Mouse (Mus musculus) cerebellum, postnatal 25 days (tissue): ENCODE measurements around the gene Vcp.
"Not testable (repeated sequence)": the region's sequence is repeated elsewhere in the genome, so short reads cannot be mapped to it uniquely, and the experiment has no call there.

Source experiments
- DNase-seq, 2 experiments: peaks; one replicate each; pipeline ENCODE4 v3.0.0; 2021; ENCODE audit warnings: mixed read lengths in 2 of 2

The Vcp gene

DNA sequence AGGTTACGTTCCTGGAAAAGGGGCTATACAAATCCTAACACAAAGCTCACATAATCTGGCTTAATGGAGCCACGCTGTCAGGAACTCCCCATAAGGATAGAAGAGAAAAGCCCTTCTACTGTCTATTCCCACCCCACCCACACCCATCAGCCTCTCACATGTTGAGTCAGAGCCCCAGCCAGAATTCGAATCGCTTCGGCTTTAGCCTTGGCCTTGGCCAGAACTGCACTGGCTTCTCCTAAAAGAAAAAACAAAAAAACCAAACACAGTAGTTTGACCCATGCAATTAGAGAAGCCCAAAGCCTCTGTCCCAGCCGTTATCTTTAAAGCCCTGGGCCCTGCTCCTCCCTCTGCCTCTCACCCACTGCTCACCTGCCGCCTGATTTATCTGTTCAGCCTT, 28.8 kb upstream of the Vcp start:
- DNase-seq: no peak

GRCm38 (mm10) chr4:43025084-43025960, 25.0 kb upstream of the Vcp start, which contains the start of gene Pigo:
Pigo (minus strand) TSS chr4:43025819.
- peak; percentile 99 for DNase-seq

- peak; percentile 46 to 54 for DNase-seq
Observed at GRCm38 (mm10) chr4:43024673-43025072, 24.4 kb upstream of the Vcp start.

- peak in 1 of 2 experiments; percentile 66 for DNase-seq
Observed at GRCm38 (mm10) chr4:43021341-43021740, 21.0 kb upstream of the Vcp start.

DNA sequence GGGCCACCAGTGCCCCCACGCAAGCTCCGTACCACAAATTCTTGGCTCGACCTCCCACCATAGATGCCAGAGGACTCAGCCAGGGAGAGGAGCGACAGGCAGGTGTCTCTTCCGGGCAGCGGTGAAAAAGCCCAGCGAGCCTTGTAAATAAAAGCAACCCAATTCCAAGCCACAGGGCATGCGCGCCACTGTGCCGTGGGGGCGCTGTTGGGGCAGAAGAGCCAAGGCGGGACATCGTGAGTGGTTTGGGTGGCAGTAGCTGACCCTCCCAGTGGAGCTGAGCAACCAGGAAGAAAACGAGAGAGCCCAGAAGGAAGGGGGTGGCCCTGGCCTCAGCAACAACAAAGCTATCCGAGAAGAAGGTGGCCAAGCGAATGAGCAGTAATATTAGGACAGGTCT, 20.6 kb upstream of the Vcp start:
- DNase-seq: no peak

DNA sequence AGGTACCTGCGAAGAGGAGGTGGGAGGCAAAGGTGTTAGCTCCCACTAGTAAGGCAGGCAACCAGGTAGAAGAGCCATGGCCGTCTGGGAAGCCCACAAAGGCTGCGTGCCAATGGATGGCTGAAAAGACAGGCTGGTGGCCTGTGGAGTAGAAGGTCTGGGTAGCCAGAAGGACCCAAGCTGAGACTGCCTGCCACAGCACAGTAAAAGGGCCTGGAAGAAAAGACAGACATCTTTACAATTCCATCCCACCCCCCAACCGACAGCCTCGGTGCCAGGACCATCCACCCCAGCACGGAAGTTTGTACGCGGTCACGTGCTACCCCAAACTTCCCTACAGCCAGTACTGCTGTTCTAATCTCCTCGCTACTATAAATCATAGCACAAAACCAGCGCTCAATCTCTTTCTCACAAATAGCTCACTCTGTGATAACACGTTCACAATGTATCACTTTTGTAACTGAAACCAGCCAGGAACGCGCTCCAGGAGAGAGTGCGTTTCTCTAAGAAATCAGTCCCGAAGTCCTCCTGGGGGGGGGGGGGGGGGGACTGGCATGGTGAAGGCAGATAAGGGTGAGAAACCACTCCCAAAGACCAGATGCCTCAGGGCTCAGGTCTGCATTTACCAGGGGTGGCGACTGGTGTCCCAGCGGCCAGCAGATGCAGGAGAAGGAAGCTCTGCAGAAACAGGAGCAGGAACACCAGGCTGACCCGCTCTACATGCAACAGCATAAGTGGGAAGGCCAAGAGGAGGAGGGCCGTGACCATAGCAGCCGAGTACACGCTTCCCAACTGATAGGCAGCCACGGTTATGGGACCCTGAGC, 19.5 kb upstream of the Vcp start:
- DNase-seq: no peak

- DNase-seq: no peak
Observed at GRCm38 (mm10) chr4:43019176-43019575, 18.9 kb upstream of the Vcp start.

- DNase-seq: no peak
Observed at GRCm38 (mm10) chr4:43018156-43018555, 17.8 kb upstream of the Vcp start.

- DNase-seq: no peak
Observed at GRCm38 (mm10) chr4:43012091-43012490, 11.8 kb upstream of the Vcp start.

DNA sequence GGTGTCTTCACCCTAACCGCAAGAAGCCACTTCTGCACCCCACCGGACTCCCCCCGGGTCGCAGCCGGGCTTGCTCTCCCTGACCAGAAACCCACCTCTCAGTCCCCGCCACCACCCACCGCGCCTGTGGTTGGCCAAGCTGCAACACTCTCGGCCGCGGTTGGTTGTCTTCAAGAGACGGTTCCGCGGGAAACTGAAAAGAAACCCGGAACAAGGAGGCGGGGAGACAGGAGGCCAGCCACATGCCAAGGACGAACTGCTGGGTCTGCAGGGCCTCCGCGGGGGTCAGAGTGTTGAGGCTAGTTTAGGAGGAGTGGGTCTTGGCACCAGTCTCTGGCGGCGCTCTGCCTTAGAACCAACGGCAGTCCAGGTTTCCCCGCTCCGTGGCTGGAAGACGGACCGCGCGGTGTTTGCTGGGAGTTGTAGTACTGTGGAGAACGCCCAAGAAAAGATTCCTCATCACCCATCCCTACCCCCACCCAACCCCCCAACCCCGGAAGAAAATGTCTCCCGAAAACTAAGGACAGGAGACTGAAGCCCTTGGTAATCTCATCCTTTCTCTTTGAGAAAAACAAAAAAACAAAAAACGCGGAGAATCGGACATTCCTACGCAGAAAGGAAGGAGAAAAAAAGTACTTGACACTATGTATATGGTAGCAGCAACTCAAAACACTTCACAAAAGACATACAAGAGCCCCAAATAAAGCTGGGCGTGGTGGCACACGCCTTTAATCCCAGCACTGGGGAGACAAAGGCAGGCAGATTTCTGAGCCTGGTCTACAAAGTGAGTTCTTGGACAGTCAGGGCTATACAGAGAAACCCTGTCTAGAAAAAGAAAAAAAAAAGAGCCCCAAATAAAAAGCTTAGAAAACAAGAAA, 10.1 kb upstream of the Vcp start, which contains the start of gene Fancg:
Gene Fancg, minus strand, starts transcription at position 346 of the 878 bp plus-strand sequence.
- DNase-seq: peak; percentile 85 to 87

GRCm38 (mm10) chr4:43005765-43006164, 5.5 kb upstream of the Vcp start:
- DNase-seq: peak in 1 of 2 experiments; percentile 56

DNA sequence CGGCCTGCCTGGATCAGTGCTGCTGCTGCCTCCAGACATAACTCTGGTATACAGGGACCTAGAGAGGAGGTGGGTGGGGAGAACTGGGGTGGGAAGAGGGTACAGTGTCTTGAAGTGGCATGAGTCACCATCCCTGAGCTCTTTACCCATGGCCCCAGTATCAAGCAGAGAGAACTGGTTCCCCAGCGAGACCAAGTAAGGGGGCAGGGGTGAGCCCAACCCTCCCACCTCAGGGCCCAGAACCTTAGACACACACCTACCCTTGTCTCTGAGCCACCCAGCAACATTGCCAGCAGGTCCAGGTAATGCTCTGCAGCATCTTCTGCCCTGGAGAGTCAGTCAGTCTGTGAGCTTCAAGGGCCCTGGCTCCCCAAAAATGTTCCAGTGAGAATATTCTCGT, 4.6 kb upstream of the Vcp start:
- DNase-seq: no peak

GRCm38 (mm10) chr4:43002756-43003439, 2.6 kb upstream of the Vcp start:
- peak in 1 of 2 experiments; percentile 39 for DNase-seq

- DNase-seq: no peak
Observed at GRCm38 (mm10) chr4:43001272-43001671, 965 bp upstream of the Vcp start.

GRCm38 (mm10) chr4:42999451-43000140, 711 bp downstream of the Vcp start:
- DNase-seq: peak in 1 of 2 experiments; percentile 81

- DNase-seq: no peak
Observed at GRCm38 (mm10) chr4:42998022-42998421, 2.3 kb downstream of the Vcp start.

- no peak for DNase-seq
Observed at GRCm38 (mm10) chr4:42988296-42988695, 12.0 kb downstream of the Vcp start.

- not testable (repeated sequence) for DNase-seq
Observed at GRCm38 (mm10) chr4:42980467-42980866, 19.8 kb downstream of the Vcp start.

GRCm38 (mm10) chr4:42978062-42978461, 22.2 kb downstream of the Vcp start:
- DNase-seq: no peak

DNA sequence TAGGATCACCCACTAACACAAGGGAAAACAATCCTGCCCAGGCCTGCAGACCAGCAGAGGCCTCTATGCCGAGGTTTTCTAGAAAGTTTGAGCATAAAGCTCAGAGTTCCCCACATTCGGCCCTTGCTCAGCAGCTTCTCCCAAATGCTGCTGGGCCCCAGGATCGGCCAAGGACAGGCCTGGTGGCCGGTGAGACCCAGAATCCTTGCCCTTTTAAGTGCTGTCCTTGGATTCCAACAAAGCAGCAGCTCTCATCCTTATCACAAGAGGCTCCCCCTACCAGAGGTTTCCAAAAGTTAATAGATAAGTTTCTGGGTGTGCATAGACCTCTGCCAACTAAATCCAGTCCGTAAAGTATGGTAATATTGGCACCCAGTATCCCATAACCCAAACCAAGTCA, 26.4 kb downstream of the Vcp start:
- no peak for DNase-seq

DNA sequence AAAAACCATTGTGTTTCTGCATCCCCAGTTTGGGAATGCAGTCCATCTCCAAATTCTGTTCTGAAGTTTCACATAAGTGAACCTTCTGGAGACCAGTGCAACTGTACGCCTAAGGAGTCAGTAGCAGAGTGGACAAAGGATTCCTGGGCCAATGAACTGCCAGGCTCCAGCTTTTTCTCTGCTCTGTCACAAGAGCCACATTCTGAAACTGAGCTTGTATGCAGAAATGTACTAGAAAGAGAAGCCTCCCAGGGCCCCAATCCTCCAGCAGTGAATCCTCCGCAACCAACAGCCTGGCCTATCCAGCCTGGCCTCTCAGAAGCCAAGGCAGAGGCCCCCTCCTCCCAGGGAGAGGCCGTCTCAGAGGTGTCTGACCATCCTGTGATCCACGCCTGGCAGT, 27.4 kb downstream of the Vcp start:
- no peak for DNase-seq
